Mouse (Mus musculus): ENCODE data around the gene Hnrnpll. TPM values are rescaled to one million over a fixed set of nuclear protein-coding genes. Genes with fewer than 3 reads are reported as not detected.

The Hnrnpll gene
- 48.1 and 48.2 TPM in 2 replicates for polyA plus RNA-seq (2012; rRNA removed)

DNA sequence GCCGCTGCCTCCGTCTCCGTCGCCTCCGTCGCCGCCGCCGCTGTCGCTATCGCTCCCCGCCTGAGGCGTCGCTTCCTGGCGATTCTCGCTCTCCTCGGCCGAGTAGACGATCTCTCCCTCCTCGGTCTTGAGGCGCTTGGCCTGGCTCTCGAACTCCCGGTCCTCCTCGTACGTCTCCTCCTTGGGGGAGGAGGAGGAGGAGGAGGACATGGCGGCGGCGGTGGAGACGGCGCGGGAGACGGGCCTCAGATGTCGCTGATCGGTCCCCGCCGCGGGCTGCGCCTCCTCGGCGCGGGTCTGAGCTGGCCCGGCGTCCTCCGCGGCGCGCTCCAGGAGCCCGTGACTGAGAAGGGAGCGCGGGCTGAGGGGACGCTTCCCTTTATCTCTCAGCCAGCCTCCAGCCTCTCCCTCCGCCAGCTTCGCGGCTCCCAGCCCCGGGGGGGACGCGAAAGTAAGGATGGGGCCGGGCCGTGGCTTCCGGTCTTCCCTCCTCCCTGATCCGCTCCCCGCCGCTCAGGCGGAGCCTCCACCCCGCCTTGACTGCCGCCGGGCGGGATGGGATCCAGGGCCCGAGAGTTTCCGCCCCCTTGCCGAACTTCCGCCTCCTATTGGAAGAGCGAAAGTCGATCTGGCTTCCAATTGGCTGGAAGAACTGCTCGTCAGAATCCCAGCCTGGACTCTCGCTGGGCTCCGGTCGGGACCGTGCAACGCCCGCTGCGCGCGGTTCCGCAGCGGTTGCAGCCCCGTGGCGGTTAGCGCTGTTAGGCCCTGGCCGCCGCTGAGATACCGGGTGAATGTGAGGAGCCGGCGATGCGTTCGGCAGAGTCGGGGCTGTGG is at the start of gene Hnrnpll:
Gene Hnrnpll (minus strand): TSS at position 552 of the 837 bp plus-strand sequence.
- peak; percentile 75 for TF ChIP-seq POLR2A (IDR thresholded peaks at IDR 0.05; ENCODE audit: extremely low read depth, insufficient read depth, low read length)
- TF ChIP-seq CTCF (IDR thresholded peaks at IDR 0.05; ENCODE audit: extremely low read depth, insufficient read depth, low read length) = no peak
- Histone ChIP-seq H3K27ac (ENCODE audit: insufficient read depth, low read length) (peak within 1 kb of the TSS; percentile 100), H3K4me3 (ENCODE audit: insufficient read depth, low read length) (peak within 1 kb of the TSS; percentile 98), H3K4me1 (ENCODE audit: control insufficient read depth, insufficient read depth, low read length) (peaks cover 2% of the 10 kb centered on the region)

DNA sequence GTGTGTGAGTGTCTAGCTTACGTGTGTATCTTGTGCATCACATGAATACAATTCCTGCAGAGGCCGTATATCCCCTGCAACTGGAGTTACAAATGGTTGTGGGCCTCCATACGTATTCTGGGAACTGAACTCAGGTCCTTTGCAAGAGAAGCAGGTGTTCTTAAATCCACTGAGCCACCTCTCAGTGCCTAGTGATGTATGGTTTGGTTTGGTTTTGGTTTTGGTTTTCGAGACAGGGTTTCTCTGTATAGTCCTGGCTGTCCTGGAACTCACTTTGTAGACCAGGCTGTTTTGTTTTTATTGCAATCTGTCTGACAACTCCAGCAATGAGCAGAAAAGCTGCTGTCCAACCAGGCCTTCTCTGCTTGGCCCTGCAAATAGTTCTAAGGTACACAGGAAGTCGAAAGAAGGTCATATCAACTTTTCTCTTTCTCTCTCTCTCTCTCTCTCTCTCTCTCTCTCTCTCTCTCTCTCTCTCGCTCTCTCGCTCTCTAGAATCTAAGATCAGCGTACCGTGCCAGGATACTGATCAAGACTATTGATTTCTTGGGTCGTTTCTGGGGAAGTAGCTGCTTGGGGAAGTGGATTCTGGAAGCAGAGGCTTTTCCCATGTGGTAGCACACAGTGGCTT is 43.3 kb upstream of the Hnrnpll start:
- Histone ChIP-seq H3K27ac (ENCODE audit: insufficient read depth, low read length) (no peak overlapping the region), H3K4me1 (ENCODE audit: control insufficient read depth, insufficient read depth, low read length) (no peaks in the 10 kb centered on the region), H3K4me3 (ENCODE audit: insufficient read depth, low read length) (no peak overlapping the region)
- TF ChIP-seq POLR2A (IDR thresholded peaks at IDR 0.05; ENCODE audit: extremely low read depth, insufficient read depth, low read length) = no peak

DNA sequence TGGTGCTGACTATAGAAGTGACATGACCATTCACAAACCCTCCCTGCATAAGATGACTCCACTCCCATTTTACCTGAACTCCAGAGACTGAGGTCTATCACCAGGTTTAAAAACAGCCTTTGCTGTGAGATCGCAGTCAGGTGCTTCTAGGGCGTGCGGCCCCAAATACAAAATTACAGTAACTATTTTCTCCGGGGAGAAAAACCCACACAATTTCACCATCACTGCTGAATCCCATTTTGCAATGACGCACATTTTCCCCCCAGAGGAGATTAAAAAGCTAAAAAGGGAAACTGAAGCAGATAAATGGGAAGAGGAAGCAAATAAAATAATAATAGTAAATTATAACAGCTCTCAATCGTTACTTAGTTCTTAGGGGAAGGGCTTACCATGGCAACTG is 37.7 kb upstream of the Hnrnpll start:
- H3K4me1 ChIP-seq (ENCODE audit: control insufficient read depth, insufficient read depth, low read length) = no peaks in the 10 kb centered on the region
- no peak for TF ChIP-seq POLR2A (IDR thresholded peaks at IDR 0.05; ENCODE audit: extremely low read depth, insufficient read depth, low read length)
- no peak for TF ChIP-seq CTCF (IDR thresholded peaks at IDR 0.05; ENCODE audit: extremely low read depth, insufficient read depth, low read length)
- no peak overlapping the region for H3K27ac ChIP-seq (ENCODE audit: insufficient read depth, low read length)

DNA sequence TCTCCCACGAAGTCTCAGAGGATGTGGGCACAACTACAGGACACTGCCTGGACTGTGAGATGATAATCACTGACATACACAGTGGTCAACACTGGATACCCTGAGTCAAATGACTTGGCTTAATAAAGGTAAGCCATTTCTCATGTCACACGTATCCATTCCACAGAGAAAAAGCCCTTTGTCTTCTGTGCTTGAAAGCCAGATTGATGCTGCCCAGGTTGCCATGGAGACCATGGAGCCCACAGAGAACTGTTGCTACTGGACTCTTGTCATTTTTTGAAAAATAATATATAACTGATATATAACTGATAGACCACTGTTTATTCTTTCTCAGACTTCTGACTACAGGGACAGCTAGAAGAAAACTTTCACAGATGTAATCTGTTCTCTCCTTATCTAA is 35.1 kb upstream of the Hnrnpll start:
- H3K27ac ChIP-seq (ENCODE audit: insufficient read depth, low read length) = no peak overlapping the region
- no peaks in the 10 kb centered on the region for H3K4me1 ChIP-seq (ENCODE audit: control insufficient read depth, insufficient read depth, low read length)
- no peak overlapping the region for H3K4me3 ChIP-seq (ENCODE audit: insufficient read depth, low read length)
- no peak for TF ChIP-seq CTCF (IDR thresholded peaks at IDR 0.05; ENCODE audit: extremely low read depth, insufficient read depth, low read length)
- TF ChIP-seq POLR2A (IDR thresholded peaks at IDR 0.05; ENCODE audit: extremely low read depth, insufficient read depth, low read length) = no peak

More for the DNA sequence above, 37.7 kb upstream of the Hnrnpll start:
- no peak overlapping the region for H3K4me3 ChIP-seq (ENCODE audit: insufficient read depth, low read length)

DNA sequence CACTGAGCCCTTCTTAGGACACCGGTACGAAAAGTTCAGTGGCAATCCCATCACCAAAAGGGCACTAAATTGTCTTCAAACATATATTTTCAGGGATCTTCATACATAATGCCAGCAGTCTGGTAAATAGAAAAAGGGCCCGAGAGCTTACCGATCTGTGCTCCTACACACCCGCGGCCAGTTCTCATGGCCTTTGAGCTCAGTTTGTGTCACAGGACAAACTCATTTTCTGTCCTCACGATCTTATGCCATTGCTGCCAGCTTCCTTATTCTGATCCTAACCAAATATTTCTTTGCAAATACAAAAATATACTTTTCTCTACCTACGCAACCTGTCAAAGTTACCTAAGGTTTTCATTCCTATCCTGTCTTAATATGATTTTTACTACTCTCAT is 34.6 kb upstream of the Hnrnpll start:
- TF ChIP-seq CTCF (IDR thresholded peaks at IDR 0.05; ENCODE audit: extremely low read depth, insufficient read depth, low read length) (no peak), POLR2A (IDR thresholded peaks at IDR 0.05; ENCODE audit: extremely low read depth, insufficient read depth, low read length) (no peak)
- Histone ChIP-seq H3K4me1 (ENCODE audit: control insufficient read depth, insufficient read depth, low read length) (no peaks in the 10 kb centered on the region), H3K4me3 (ENCODE audit: insufficient read depth, low read length) (no peak overlapping the region), H3K27ac (ENCODE audit: insufficient read depth, low read length) (no peak overlapping the region)

DNA sequence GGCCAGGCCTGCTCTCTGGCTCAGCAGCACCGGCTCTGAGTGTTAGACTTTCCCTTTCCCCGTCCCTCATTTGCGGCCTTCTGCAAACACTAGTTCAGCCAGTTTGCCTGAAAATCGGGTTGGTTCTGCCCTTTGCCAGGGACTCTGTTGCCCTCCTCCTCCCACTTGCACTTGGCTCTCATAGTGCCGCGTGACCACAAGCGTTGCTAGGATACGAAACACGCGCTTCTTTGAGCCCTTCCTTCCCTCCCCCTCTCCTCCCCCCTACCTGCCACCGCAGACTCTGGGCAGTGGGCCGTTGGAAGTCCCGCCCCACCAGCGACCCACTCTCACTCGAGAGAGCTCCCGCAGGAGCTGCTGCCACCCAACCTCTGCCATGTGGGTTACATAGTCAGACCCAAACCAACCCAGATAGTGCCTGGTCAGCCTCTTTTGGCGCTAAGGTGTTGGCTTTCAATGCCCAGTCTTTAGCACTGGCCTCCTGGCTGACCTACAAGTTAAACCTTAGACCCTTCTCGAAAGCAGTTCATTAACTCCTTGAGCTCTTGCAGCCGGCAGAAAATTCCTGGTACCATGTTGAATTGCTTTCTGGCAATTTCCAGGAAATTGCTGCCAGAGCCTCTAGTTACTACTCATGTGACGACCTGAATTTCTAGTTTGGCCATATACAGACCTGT is 34.0 kb upstream of the Hnrnpll start:
- Histone ChIP-seq H3K27ac (ENCODE audit: insufficient read depth, low read length) (no peak overlapping the region), H3K4me1 (ENCODE audit: control insufficient read depth, insufficient read depth, low read length) (no peaks in the 10 kb centered on the region), H3K4me3 (ENCODE audit: insufficient read depth, low read length) (no peak overlapping the region)
- no peak for TF ChIP-seq POLR2A (IDR thresholded peaks at IDR 0.05; ENCODE audit: extremely low read depth, insufficient read depth, low read length)
- no peak for TF ChIP-seq CTCF (IDR thresholded peaks at IDR 0.05; ENCODE audit: extremely low read depth, insufficient read depth, low read length)

DNA sequence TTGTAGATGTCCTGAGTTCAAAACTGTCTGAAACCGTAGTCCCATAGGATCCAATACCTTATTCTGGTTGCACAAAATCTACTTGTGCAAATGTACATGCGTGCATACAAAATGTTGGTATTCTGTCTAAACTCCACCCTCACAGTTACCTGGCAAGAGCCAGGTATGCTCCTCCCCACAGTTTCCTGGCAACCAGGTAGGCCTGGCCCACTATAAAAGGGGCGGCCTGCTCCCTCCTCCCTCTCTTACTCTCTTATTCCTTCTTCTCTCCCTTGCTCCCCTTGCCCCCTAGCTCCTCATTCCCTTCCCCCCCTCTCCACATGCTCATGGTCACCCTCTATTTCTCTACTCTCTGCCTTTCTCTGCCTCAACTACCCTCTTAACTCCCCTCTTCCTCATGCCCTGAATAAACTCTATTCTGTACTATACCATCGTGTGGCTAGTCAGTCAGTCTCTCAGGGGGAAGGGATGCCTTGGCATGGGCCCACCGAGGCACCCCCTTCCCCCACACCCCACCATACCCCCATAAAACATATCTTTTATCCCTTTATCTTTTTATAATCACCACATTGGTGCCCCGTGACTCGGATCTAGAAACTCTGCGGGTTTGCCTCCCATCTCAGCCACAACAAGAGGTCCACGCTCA is 33.2 kb upstream of the Hnrnpll start:
- H3K27ac ChIP-seq (ENCODE audit: insufficient read depth, low read length) = no peak overlapping the region
- no peak overlapping the region for H3K4me3 ChIP-seq (ENCODE audit: insufficient read depth, low read length)
- H3K4me1 ChIP-seq (ENCODE audit: control insufficient read depth, insufficient read depth, low read length) = no peaks in the 10 kb centered on the region
- no peak for TF ChIP-seq CTCF (IDR thresholded peaks at IDR 0.05; ENCODE audit: extremely low read depth, insufficient read depth, low read length)
- TF ChIP-seq POLR2A (IDR thresholded peaks at IDR 0.05; ENCODE audit: extremely low read depth, insufficient read depth, low read length) = no peak

DNA sequence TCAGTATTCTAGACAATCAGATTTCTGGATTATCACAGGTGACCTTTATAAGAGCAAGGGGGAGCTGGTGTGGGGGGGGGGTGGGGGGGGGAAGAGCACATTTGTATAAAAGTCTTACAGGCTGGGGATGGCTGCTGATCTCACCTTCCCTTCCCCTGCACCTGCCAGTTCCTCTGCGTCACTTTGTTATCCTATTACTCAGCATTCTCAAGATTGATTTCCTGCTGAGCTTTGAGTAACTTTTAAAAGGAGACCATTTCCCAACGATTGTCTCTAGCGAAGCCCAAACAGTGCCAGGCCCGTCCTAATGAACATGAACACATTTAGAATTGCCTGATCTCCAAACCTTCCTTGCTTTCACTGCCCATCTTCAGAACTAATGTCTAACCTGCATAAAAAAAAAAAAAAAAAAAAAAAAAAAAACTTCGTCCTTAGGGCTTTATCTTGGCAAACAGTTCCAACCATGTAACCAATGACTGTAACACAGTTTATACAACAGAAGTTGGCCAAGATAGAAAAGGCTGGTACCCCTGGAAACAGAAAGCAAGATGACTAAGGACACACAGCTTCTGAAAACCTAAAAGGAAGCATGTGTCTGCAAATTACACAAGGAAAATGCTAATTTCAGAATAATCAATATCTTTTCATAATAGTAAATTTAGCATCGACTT is 29.9 kb upstream of the Hnrnpll start:
- Histone ChIP-seq H3K4me1 (ENCODE audit: control insufficient read depth, insufficient read depth, low read length) (no peaks in the 10 kb centered on the region), H3K27ac (ENCODE audit: insufficient read depth, low read length) (no peak overlapping the region), H3K4me3 (ENCODE audit: insufficient read depth, low read length) (no peak overlapping the region)
- TF ChIP-seq POLR2A (IDR thresholded peaks at IDR 0.05; ENCODE audit: extremely low read depth, insufficient read depth, low read length) (no peak), CTCF (IDR thresholded peaks at IDR 0.05; ENCODE audit: extremely low read depth, insufficient read depth, low read length) (no peak)

DNA sequence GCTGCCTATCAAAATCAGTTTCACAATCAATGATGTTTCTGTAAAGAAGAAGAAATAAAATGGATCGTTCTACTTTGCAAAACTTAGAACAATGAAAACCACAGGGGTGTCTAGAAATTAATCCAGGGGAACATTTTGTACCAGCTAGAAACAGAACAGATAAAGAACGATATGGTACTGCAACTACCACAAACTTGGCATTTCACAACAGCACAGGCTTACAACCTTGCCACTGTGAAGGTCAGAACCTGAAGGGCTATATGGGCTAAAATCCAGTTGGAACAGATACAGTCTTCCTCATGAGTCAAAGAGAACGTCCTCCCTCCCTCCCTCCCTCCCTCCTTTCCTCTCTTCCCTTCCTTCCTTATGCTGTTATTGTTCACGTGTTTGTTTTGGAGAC is 28.4 kb upstream of the Hnrnpll start:
- Histone ChIP-seq H3K27ac (ENCODE audit: insufficient read depth, low read length) (no peak overlapping the region), H3K4me1 (ENCODE audit: control insufficient read depth, insufficient read depth, low read length) (no peaks in the 10 kb centered on the region), H3K4me3 (ENCODE audit: insufficient read depth, low read length) (no peak overlapping the region)
- TF ChIP-seq POLR2A (IDR thresholded peaks at IDR 0.05; ENCODE audit: extremely low read depth, insufficient read depth, low read length) = no peak
- no peak for TF ChIP-seq CTCF (IDR thresholded peaks at IDR 0.05; ENCODE audit: extremely low read depth, insufficient read depth, low read length)

All from cortical plate, adult 2 months (tissue).